In genomic region chr4:88432412-88433024, GRCm38 (mm10) we compare ENCODE assay signal across 24 mouse cellular contexts. TPM values are rescaled to one million over a fixed set of nuclear protein-coding genes. Genes with fewer than 3 reads are reported as not detected.
DNase-seq lines count a peak whose midpoint lies in the region; ATAC-seq and TF ChIP-seq lines count a peak whose summit lies in the region.
"Had no signal": no experiment of that assay in that cellular context is flagged by ENCODE, and none has a peak within 500 bp of the region (broad histone marks: within the 10 kb centered on the region; RNA-seq: fewer than 3 reads in every experiment).

No protein-coding gene starts in this region.

- peak; percentile 78 for ATAC-seq in common myeloid progenitor, adult 5-6 weeks (replicated peaks; ENCODE audit: low read depth, poor library complexity, severe bottlenecking)
- peak; percentile 95 for ATAC-seq in megakaryocyte, adult 5-6 weeks (ENCODE audit: poor library complexity, severe bottlenecking)
- ATAC-seq in forebrain, postnatal 0 days = no peak
- no peak for ATAC-seq in intestine, postnatal 0 days
- no peak for ATAC-seq in kidney, embryonic 14.5 days (ENCODE audit: low FRiP score, low TSS enrichment)
- ATAC-seq: forebrain, embryonic 14.5 days had no signal

- no peak overlapping the region for H3K4me3 ChIP-seq in forebrain, postnatal 0 days (ENCODE audit: low read depth, low read length)
- no peak overlapping the region for H3K4me3 ChIP-seq in intestine, postnatal 0 days (ENCODE audit: low read depth, low read length)
- no peak overlapping the region for H3K4me3 ChIP-seq in kidney, embryonic 14.5 days (ENCODE audit: low read length)
- H3K4me3 ChIP-seq: embryonic facial prominence, embryonic 12.5 days; embryonic facial prominence, embryonic 15.5 days; heart, adult 2 months; heart, embryonic 10.5 days; heart, embryonic 13.5 days; hindbrain, embryonic 12.5 days; hindbrain, embryonic 15.5 days had no signal

- H3K4me2 ChIP-seq in forebrain, postnatal 0 days (ENCODE audit: low read depth) = no peak overlapping the region
- no peak overlapping the region for H3K4me2 ChIP-seq in intestine, postnatal 0 days (replicated peaks; ENCODE audit: low read depth)
- no peak overlapping the region for H3K4me2 ChIP-seq in kidney, embryonic 14.5 days (replicated peaks; ENCODE audit: low read depth, low read length)
- H3K4me2 ChIP-seq: embryonic facial prominence, embryonic 12.5 days; embryonic facial prominence, embryonic 15.5 days; heart, embryonic 13.5 days; hindbrain, embryonic 12.5 days; hindbrain, embryonic 15.5 days had no signal

- H3K27ac ChIP-seq in forebrain, postnatal 0 days (ENCODE audit: low read depth, low read length) = no peak overlapping the region
- H3K27ac ChIP-seq in intestine, postnatal 0 days (ENCODE audit: low read depth, low read length) = no peak overlapping the region
- no peak overlapping the region for H3K27ac ChIP-seq in kidney, embryonic 14.5 days (ENCODE audit: low read depth, low read length)
- H3K27ac ChIP-seq: embryonic facial prominence, embryonic 12.5 days; embryonic facial prominence, embryonic 15.5 days; heart, adult 2 months; heart, embryonic 10.5 days; heart, embryonic 13.5 days; hindbrain, embryonic 12.5 days; hindbrain, embryonic 15.5 days had no signal

- H3K9me3 ChIP-seq in forebrain, postnatal 0 days (ENCODE audit: low read length) = no peaks in the 10 kb centered on the region
- no peaks in the 10 kb centered on the region for H3K9me3 ChIP-seq in intestine, postnatal 0 days (ENCODE audit: control insufficient read depth)
- H3K9me3 ChIP-seq in kidney, embryonic 14.5 days (ENCODE audit: control insufficient read depth, low read length) = no peaks in the 10 kb centered on the region
- H3K9me3 ChIP-seq: embryonic facial prominence, embryonic 12.5 days; embryonic facial prominence, embryonic 15.5 days; heart, embryonic 10.5 days; heart, embryonic 13.5 days; hindbrain, embryonic 12.5 days; hindbrain, embryonic 15.5 days had no signal

- 85% methylated on average over 8 of the region's 8 CpGs for WGBS in forebrain, postnatal 0 days
- WGBS in intestine, postnatal 0 days = 81% methylated on average over 8 of the region's 8 CpGs
- 82% methylated on average over 8 of the region's 8 CpGs for WGBS in kidney, embryonic 14.5 days

- H3K4me1 ChIP-seq in forebrain, postnatal 0 days (ENCODE audit: insufficient read depth) = no peaks in the 10 kb centered on the region
- H3K4me1 ChIP-seq in intestine, postnatal 0 days (replicated peaks; ENCODE audit: control insufficient read depth, insufficient read depth, low read length) = no peaks in the 10 kb centered on the region
- no peaks in the 10 kb centered on the region for H3K4me1 ChIP-seq in kidney, embryonic 14.5 days (ENCODE audit: control insufficient read depth, insufficient read depth, low read length)
- H3K4me1 ChIP-seq: embryonic facial prominence, embryonic 12.5 days; heart, embryonic 10.5 days; hindbrain, embryonic 12.5 days; hindbrain, embryonic 15.5 days had no signal

- no peak overlapping the region for H3K9ac ChIP-seq in forebrain, postnatal 0 days
- H3K9ac ChIP-seq in intestine, postnatal 0 days (ENCODE audit: low read depth, low read length) = no peak overlapping the region
- H3K9ac ChIP-seq in kidney, embryonic 14.5 days (ENCODE audit: low read depth, low read length) = no peak overlapping the region
- H3K9ac ChIP-seq: embryonic facial prominence, embryonic 12.5 days; embryonic facial prominence, embryonic 15.5 days; heart, embryonic 13.5 days; hindbrain, embryonic 12.5 days; hindbrain, embryonic 15.5 days had no signal

- no peaks in the 10 kb centered on the region for H3K27me3 ChIP-seq in forebrain, postnatal 0 days (ENCODE audit: insufficient read depth, low read length)
- no peaks in the 10 kb centered on the region for H3K27me3 ChIP-seq in intestine, postnatal 0 days (replicated peaks; ENCODE audit: control insufficient read depth, insufficient read depth, low read length)
- no peaks in the 10 kb centered on the region for H3K27me3 ChIP-seq in kidney, embryonic 14.5 days (ENCODE audit: control insufficient read depth, insufficient read depth, low read length)
- H3K27me3 ChIP-seq: embryonic facial prominence, embryonic 12.5 days; embryonic facial prominence, embryonic 15.5 days; heart, embryonic 13.5 days; hindbrain, embryonic 12.5 days; hindbrain, embryonic 15.5 days had no signal

- TF ChIP-seq CTCF in forebrain, postnatal 0 days (IDR thresholded peaks at IDR 0.05; ENCODE audit: low read depth) = no peak
- no peak for TF ChIP-seq CTCF in intestine, postnatal 0 days (IDR thresholded peaks at IDR 0.05; ENCODE audit: low read depth)

- DNase-seq in 416B (ENCODE audit: low read depth) (peak; percentile 42), A20 (ENCODE audit: low read depth, low spot score) (peak; percentile 57)
- DNase-seq in cerebellum, postnatal 14 days = no peak
- DNase-seq in forebrain, postnatal 0 days = no peak
- DNase-seq: adrenal gland, adult 2 months; adrenal gland, postnatal 14 days; B cell, adult 2 months; cerebellum, adult 11-12 months; cerebellum, adult 8-10 months; cerebellum, postnatal 10 days; gastrocnemius, postnatal 25 days; heart, adult 2 months; heart, postnatal 14 days had no signal

- H3K36me3 ChIP-seq in forebrain, postnatal 0 days (ENCODE audit: insufficient read depth) = no peaks in the 10 kb centered on the region
- no peaks in the 10 kb centered on the region for H3K36me3 ChIP-seq in intestine, postnatal 0 days (ENCODE audit: control insufficient read depth, insufficient read depth)
- no peaks in the 10 kb centered on the region for H3K36me3 ChIP-seq in kidney, embryonic 14.5 days (ENCODE audit: control insufficient read depth, insufficient read depth, low read length)
- H3K36me3 ChIP-seq: embryonic facial prominence, embryonic 12.5 days; embryonic facial prominence, embryonic 15.5 days; heart, embryonic 10.5 days; heart, embryonic 13.5 days; hindbrain, embryonic 12.5 days; hindbrain, embryonic 15.5 days had no signal

RNA-seq across cellular contexts. Expression of gene Hacd4, which starts 6.2 kb away (rescaled TPM):
- total RNA-seq in common myeloid progenitor, adult 5-6 weeks (2017) = 3.6 and 4.8 TPM in 2 replicates
- total RNA-seq in megakaryocyte, adult 5-6 weeks (2015) = 112 and 118 TPM in 2 replicates
- total RNA-seq in megakaryocyte, adult 5-6 weeks (2017) = 70.7 and 72.7 TPM in 2 replicates
- total RNA-seq in forebrain, postnatal 0 days (2014; rRNA removed) = 3.8 and 4.2 TPM in 2 replicates
- polyA plus RNA-seq in forebrain, postnatal 0 days (2015; fragmentation: Nextera tagmentation; extraction: Ambion mirVana) = 3.7 and 4.2 TPM in 2 replicates
- polyA plus RNA-seq in intestine, postnatal 0 days (2015; fragmentation: Nextera tagmentation; extraction: Ambion mirVana) = 6.6 and 7.4 TPM in 2 replicates
- polyA plus RNA-seq in kidney, embryonic 14.5 days (2014; fragmentation: Nextera tagmentation; extraction: Ambion mirVana) = 20.8 and 20.9 TPM in 2 replicates

Comparison
In these comparisons a context has a peak if more than half of its experiments do, and no peak if none do; other contexts are left out.
1. DNase-seq: peak in 416B (single experiment) and A20 (single experiment); none in cerebellum, postnatal 14 days (0 of 2) and forebrain, postnatal 0 days (single experiment).
2. ATAC-seq: peak in common myeloid progenitor, adult 5-6 weeks (single experiment) and megakaryocyte, adult 5-6 weeks (single experiment); none in forebrain, postnatal 0 days (single experiment), intestine, postnatal 0 days (single experiment) and kidney, embryonic 14.5 days (single experiment).
3. RNA of gene Hacd4, which starts 6.2 kb away (total RNA-seq): 70.7 to 118 TPM in megakaryocyte, adult 5-6 weeks; 3.6 to 4.8 TPM in common myeloid progenitor, adult 5-6 weeks and 3.8 to 4.2 TPM in forebrain, postnatal 0 days; every median in the first group is over 10 times any median in the second.